Mouse (Mus musculus): ENCODE measurements around the gene Lcn11. TPM values are rescaled to one million over a fixed set of nuclear protein-coding genes. Genes with fewer than 3 reads are reported as not detected.
"Not testable (repeated sequence)": the region's sequence is repeated elsewhere in the genome, so short reads cannot be mapped to it uniquely, and the experiment has no call there.

Gene Lcn11
- total RNA-seq (2017): not detected in 2 replicates

DNA sequence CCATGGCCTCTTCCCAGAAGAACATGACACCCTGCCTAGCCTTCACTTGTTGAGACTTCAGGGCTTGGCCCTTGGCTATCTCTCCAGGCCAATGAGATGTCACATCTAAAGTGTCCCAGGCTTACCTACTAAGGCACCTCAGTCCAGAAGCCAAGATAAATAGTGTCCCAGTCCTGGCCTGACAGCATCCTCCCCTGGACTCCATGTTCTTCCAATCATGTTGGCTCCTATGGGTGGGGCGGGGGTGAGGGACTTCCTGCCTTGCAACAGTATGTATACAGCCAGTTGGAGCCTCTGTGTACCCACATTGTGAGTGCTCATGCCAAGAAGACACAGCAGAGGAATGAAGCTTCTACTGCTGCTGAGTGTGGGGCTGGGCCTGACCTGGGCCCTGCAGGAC, at the start of gene Lcn11:
Gene Lcn11, plus strand, starts transcription at position 301 of the 400 bp plus-strand sequence.
- ATAC-seq (ENCODE audit: extremely low read depth, insufficient number of reproducible peaks, low FRiP score, poor library complexity, severe bottlenecking): no peak

DNA sequence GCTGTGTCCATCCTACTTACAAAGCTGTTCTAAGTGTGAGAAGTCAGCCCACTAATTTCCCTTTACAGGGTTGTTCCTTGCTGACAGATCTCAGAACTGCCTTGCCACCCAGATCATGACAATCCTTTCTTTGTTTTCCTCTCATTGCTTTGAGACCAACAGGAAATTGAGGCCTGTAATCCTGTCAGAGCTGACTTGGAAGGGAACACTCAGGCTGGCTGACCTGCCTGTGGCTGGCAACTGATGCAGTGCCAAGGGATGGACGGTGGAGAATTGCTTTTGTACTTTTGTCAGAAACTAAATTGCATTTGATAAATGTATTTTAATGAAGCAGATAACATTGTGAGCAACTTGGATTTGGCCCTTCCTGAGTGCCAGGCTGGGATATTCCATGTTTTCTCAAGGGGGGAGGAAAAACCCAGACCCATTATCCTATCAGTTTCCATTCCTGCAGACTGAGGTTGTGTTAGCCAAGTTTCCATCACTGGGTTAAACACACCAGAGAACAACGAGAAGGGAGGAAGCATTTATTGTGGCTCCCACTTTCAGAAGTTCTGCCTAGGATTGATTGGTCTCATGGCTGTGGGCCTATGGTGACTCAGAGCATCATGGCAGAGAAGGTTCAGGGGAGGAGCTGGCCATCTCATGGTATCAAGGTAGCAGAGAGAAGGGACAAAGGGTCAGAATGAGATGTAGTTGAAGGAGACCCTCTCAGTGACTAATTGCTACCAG, 43.5 kb upstream of the Lcn11 start:
- no peak for ATAC-seq (ENCODE audit: extremely low read depth, insufficient number of reproducible peaks, low FRiP score, poor library complexity, severe bottlenecking)

DNA sequence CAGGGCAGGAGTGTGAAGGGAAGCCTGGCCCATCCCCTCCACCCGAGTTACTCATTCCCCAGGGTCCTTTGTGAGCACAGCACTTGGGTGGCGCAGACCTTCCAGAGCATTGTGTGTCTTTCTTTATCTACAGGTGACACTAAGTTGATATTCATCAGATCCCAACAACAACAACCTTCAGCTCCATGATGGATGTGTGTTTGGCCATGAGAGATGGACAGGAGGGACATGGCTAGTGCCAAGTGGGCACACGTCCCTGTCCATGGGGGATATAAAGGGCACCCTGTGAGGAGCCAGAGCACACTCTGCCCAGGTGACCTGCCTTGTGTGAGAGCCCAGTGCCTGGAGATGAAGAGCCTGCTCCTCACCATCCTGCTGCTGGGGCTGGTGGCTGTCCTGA, 40.1 kb upstream of the Lcn11 start, which contains the start of gene Obp2b:
Gene Obp2b, plus strand, starts transcription at position 301 of the 400 bp plus-strand sequence.
- not testable (repeated sequence) for ATAC-seq (ENCODE audit: extremely low read depth, insufficient number of reproducible peaks, low FRiP score, poor library complexity, severe bottlenecking)

DNA sequence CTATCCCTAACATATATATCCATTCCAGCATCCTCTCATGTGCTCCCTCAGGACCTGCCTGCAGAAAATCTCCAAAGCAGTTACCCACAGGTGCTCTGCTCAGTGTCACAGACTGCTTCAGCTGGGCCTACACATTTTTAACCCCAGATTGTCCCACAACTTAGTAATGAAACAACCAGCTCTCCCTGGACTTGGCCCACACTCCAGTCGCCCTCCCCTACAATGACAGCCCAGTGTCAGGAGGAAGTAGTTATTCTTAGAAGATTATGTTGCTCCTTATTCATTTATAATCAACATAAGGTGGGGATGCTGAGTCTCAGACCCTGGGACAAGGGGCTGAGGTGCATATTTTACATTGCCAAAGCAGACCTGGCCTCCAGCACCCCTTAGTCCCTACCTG, 35.1 kb upstream of the Lcn11 start:
- ATAC-seq (ENCODE audit: extremely low read depth, insufficient number of reproducible peaks, low FRiP score, poor library complexity, severe bottlenecking): no peak

DNA sequence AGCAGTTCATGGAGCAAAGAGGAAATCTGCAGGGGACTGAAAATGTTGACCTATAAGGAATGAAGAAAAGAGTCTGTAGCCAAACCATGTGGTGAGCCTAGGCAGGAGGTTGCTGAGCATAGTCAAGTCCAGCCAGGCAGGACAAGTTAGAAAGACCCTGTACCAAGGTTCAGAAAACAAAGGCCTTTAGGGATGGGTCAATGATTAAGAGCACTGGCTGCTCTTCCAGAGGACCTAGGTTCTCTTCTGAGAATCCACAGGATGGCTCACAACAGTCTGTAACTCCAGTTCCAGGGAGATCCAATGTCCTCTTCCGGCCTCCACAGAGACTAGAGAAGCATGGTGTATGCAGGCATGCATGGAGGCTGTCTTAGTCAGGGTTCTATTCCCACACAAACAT, 22.6 kb upstream of the Lcn11 start:
- ATAC-seq (ENCODE audit: extremely low read depth, insufficient number of reproducible peaks, low FRiP score, poor library complexity, severe bottlenecking): no peak

DNA sequence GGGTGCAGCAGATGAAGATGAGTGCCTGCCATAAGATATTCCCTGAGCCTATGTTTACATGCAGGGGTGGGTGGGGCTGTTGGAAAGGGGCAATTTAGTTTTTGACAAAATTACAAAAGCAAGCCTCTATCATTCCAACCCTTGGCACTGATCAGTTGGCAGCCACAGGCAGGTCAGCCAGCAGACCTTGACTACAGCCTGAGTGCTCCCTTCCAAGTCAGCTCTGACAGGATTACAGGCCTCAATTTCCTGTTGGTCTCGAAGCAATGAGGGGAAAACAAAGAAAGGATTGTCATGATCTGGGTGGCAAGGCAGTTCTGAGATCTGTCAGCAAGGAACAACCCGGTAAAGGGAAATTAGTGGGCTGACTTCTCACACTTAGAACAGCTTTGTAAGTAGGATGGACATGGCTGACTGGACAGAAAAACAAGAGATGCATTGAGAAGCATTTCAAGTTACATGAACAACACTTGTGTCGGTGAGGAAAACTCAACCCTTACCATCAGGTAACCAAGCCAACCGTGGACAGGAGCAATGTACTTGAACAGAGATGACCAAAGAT, 18.7 kb upstream of the Lcn11 start:
- no peak for ATAC-seq (ENCODE audit: extremely low read depth, insufficient number of reproducible peaks, low FRiP score, poor library complexity, severe bottlenecking)

DNA sequence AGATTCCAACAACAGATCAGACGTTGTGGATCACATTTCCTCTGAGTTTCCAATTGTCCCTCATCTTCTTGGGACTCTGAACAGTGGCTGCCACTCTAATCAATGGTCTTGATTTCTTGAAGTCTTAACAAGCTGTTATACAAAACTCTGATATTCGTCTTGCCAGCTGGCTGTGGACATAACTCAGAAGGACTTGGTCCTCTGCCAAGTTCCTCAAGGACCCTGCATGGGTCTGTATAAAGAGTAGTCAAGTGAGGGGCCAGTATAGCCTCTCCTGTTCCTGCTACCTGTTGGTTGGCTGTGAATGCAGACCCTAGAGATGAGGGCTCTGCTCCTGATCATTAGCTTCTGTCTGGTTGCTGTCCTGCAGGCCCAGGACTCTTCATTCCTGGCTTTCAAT, 11.5 kb upstream of the Lcn11 start, which contains the start of gene Lcn3:
Gene Lcn3, plus strand, starts transcription at position 301 of the 400 bp plus-strand sequence.
- ATAC-seq (ENCODE audit: extremely low read depth, insufficient number of reproducible peaks, low FRiP score, poor library complexity, severe bottlenecking): no peak

DNA sequence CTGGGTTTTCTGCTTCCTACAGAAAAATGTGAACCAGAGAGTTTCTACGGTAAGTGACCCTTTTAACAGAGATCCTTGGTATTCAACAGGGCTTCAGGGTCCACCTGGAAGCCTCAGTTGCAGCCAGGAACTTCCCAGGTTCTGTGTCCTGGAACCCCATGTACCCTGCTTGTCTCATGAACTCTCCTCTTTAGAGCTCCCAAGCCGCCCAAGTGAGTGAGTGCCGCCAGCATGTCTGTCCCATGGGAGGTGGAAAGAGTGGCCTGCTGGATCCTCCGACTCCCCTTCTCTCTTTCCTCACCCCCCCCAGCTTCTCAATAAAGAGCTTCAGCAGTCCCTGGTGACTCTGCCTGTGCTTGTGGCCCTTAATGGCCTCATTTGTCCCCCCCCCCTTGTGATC, 9.1 kb upstream of the Lcn11 start:
- no peak for ATAC-seq (ENCODE audit: extremely low read depth, insufficient number of reproducible peaks, low FRiP score, poor library complexity, severe bottlenecking)

DNA sequence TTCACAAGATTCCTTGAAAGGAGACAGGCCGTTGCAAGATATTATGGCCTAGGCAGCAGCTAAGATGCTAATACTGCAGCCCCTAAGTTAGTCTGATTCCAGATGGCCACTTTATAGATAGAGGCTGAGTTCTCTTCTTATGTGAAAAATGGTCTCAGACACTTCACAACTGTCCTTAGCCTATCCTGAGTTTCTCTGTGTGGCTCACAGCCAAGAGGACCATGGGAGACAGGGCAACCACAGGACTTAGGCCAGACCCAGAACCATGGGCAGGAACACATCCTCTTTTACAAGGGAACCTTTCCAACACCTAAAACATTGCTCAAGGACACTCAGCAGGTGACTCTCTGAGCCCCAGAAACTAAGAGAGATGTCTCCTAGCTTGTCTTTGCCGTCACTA, 3.3 kb upstream of the Lcn11 start:
- no peak for ATAC-seq (ENCODE audit: extremely low read depth, insufficient number of reproducible peaks, low FRiP score, poor library complexity, severe bottlenecking)

DNA sequence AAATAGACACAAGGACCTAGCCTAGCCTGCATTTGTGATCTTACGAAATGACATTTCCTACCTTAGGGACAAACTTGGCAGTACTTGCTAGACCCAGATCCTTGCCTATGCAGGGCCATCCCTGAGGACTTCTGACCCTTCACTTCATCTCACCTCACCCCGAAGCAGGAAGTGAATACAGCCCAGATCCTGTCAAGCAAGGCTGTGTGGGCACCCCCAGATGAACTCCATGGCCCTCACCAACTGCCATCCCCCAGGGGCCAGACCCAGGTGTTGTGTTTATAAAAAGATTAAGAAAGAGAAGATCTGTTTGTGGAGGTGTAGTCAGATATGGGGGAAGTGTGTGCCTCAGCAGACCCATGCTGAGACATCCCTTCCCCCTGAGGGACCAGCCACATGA, 2.2 kb upstream of the Lcn11 start:
- ATAC-seq (ENCODE audit: extremely low read depth, insufficient number of reproducible peaks, low FRiP score, poor library complexity, severe bottlenecking): no peak

DNA sequence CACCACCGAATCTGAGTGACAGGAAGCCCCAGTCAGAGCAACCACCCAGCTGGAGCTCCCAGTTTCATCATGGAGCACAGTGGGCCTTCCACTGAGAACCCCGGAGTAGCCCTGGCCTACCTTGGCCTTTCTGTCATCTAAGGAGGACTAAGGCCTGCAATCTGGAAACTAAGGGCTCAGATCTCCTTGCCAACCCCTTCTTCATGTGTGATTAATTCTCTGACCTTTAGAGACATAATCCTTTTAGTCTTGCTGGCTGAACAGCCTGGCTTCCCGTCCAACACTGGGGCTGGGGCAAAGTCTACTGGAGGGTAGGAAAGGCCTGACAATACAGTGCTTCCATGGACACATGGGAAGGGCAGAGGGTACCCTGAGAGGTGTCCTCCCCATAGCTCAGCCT, 826 bp upstream of the Lcn11 start:
- ATAC-seq (ENCODE audit: extremely low read depth, insufficient number of reproducible peaks, low FRiP score, poor library complexity, severe bottlenecking): no peak

DNA sequence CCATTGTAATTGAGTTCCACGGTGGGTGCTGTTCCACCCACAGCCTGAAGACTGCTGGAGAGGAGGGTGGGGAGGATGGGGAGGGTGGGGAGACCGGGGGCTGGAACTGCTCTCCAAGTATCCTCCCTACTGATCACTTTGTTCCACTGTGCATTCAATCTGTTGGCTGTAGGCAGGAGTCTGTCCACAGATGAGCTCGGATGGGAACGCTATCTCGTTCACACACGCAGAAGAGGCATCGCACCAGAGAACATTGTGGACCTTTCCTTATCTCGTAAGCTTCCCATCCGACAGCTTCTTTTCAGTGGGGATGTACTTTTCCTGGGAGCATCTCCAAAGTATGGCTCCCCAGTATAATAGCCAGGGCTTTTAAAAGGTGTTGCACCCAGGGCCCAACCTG, 2.3 kb downstream of the Lcn11 start:
- ATAC-seq (ENCODE audit: extremely low read depth, insufficient number of reproducible peaks, low FRiP score, poor library complexity, severe bottlenecking): no peak

DNA sequence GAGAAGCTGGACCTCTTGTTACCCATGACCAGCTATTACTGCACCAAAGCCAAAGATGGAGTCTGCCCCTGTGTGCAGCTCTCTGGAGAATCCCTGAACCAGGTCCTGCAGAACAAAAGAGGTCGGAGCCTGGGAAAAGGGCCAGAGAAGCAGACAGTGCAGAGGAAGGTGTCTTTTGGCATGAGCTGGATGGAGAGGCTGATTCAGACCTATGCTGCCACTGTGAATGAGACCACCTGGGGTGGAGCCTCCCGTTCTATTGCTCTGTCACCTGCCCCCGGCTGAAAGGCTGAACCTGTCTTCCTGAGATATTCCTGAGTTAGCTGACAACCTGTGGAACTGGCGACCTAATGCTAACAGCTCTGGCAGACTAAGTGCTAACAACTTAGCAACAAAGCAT, 4.1 kb downstream of the Lcn11 start:
- ATAC-seq (ENCODE audit: extremely low read depth, insufficient number of reproducible peaks, low FRiP score, poor library complexity, severe bottlenecking): no peak

DNA sequence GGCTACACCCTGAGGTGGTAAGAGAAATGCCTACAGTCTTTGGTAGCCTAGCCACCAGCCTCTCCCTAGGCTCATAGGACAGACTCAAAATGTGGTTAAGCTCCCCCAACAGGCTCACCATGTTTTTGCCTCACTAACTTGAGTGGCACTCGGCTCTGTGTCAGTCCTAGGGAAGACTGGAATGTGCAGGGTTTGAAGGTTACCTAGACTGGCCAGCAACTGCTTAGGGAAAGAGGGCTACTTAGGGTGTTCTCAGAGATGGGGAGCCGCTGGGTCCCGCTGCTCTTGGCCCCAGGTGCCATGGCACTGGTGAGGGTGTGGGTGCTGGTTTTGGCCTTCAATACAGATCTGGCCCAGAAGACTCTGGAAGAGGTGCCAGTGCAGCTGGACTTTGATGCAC, 5.1 kb downstream of the Lcn11 start, which contains the start of gene Gm13539:
Gene Gm13539, plus strand, starts transcription at position 301 of the 400 bp plus-strand sequence.
- ATAC-seq (ENCODE audit: extremely low read depth, insufficient number of reproducible peaks, low FRiP score, poor library complexity, severe bottlenecking): no peak

DNA sequence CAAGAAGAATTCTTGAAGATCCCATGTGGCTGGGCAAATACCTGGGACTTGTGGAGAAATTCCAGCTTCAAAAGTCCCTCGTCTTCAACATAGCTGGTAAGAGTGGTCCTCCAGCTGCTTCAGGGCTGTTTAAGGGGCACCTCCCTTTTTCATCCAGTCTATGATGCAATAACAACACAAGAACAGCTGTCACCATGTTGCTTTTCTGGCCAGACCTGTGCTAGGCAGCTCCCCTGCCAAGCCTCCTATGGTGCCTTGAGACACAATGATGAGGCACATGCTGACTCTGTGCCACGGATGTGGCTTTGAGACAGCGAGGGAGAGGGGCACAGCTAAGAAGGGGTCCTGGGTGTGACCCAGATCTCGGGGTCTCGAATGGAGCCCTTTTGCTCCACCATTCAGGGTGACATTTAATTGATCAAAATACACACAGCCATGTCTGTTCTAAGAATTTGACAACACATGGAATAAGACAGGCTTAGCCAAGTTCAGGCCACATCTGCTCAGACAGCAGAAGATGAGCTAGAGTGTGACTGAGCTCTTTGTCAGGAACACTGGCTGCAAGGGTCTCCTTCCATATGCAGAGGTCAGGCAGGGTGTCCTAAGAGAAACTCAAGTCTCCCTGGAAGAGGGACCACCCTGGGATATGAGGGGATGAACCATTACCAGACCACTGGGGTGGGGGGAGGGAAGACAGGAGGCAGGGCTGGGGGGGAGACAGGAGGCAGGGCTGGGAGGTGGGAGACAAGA, 8.9 kb downstream of the Lcn11 start:
- ATAC-seq (ENCODE audit: extremely low read depth, insufficient number of reproducible peaks, low FRiP score, poor library complexity, severe bottlenecking): no peak

DNA sequence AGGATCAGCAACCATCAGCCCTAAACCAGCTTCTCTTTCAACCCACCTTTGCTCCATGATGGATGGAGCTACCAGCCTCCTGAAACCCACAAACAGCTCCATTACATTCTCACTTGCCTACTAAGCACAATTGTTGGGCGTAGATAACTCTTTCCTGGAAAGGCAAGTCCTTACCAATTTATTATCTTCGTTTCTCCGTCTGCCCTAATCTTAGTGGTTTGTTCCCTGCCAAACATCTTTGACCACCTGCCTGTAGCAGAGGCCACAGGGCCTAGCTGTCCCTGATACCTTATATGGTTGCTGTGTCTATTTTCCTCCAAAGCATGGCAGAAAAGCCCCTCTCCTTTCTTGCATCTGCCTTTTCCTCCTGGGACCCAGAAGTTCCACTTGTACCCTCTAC, 12.3 kb downstream of the Lcn11 start:
- no peak for ATAC-seq (ENCODE audit: extremely low read depth, insufficient number of reproducible peaks, low FRiP score, poor library complexity, severe bottlenecking)

DNA sequence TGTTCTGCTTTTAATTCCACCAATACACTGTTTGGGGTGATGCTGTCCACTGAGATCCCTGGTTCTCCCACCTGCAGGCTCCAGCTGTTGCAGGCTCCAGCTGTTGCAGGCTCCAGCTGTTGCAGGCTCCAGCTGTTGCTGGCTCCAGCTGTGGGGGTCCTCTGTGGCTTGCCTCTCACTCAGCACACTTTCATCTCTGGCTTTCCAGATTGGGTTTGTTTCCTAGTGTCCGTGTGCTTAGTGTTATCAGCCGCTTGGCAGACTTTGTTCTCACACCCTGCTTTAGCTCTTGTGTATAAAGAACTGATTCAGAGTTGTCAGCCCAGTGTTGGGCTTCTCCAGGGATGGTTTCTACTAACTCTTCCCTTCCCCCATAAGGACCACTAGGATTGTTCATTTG, 20.8 kb downstream of the Lcn11 start:
- ATAC-seq (ENCODE audit: extremely low read depth, insufficient number of reproducible peaks, low FRiP score, poor library complexity, severe bottlenecking): no peak

DNA sequence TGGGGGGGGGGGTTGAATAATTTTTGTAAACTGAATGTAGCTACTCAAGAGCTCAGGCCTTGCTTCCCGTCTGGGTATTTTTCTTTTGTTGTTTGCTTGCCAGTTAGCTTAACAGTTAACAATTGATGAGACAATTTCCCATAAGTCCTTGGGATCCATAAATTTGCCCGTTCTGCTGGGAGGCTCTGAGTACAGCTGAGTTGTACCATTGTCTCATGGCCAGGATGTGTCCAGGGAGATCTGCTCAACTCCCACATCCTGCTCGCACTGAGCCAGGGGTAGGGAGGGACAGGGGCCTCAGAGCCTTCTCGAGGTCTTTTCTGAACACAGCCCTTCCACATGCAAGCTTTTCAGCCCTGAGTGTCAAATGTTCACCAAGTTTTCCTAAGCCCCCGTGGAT, 21.2 kb downstream of the Lcn11 start:
- no peak for ATAC-seq (ENCODE audit: extremely low read depth, insufficient number of reproducible peaks, low FRiP score, poor library complexity, severe bottlenecking)

DNA sequence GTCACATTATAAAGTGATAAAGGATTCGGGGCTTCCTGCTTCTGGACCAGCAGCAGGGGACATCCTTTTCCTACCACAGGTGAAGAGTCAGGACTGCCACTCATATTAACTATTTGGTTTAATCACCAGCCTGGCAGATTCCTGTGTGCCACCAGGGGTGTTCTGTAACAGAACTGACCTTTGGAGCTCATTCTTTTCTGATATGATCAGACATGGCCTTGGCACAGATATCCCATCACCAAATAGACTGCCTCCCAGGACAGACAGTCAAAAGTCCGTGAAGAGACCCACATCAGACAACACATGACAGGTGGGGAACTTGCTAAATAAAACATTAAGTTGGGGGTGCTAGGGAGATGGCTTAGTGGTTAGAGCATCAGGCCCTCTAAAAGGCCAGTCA, 34.9 kb downstream of the Lcn11 start:
- no peak for ATAC-seq (ENCODE audit: extremely low read depth, insufficient number of reproducible peaks, low FRiP score, poor library complexity, severe bottlenecking)

DNA sequence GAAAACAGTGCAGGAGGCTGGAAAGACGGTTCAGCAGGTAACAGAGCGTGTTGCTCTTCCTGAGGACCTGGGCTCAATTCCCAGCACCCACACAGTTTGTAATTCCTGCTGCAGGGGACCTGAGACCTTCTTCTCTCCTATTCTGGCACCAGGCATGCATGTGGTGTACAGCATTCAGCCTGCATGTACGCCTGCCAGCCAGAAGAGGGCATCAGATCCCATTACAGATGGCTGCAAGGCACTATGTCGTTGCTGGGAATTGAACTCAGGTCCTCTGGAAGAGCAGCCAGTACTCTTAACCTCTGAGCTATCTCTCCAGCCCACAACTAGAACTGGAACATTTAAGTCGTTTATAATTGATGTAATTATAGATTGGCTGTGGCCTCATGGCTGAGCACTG, 36.5 kb downstream of the Lcn11 start:
- ATAC-seq (ENCODE audit: extremely low read depth, insufficient number of reproducible peaks, low FRiP score, poor library complexity, severe bottlenecking): no peak
